Mouse (Mus musculus): Measurements from ENCODE around the gene Tmpo. TPM values are rescaled to one million over a fixed set of nuclear protein-coding genes. Genes with fewer than 3 reads are reported as not detected.

Gene Tmpo
- 100 to 1,000 TPM; 196 to 238 TPM for total RNA-seq (2023)

GRCm38 (mm10) chr10:91180761-91181460, at the start of gene Tmpo:
Gene Tmpo, minus strand, starts transcription at chr10:91181315.

GRCm38 (mm10) chr10:91123828-91124822, 57.0 kb downstream of the Tmpo start, which contains the start of gene Slc25a3:
Gene Slc25a3, minus strand, starts transcription at chr10:91124059.

Other genes starting within 250 kb of the Tmpo start
- gene Apaf1, start 98.5 kb downstream of the Tmpo start, total RNA-seq (2023): 10 to 100 TPM; 71.8 to 83.5 TPM
- 1 to 10 TPM; 9.4 to 9.9 TPM for gene Ikbip, start 98.4 kb downstream of the Tmpo start, total RNA-seq (2023)
- 100 to 1,000 TPM; 438 to 474 TPM for gene Slc25a3, start 57.3 kb downstream of the Tmpo start, total RNA-seq (2023)

All from monocyte, adult 59 days (primary cell).